Mouse (Mus musculus) heart, adult 2 months (tissue): ENCODE measurements around the gene Cysrt1.

Source experiments
- CTCF ChIP-seq: fragments of 200-600 bp; IDR thresholded peaks from 2 replicates; pipeline ENCODE4 v1.8.1; 2022; ENCODE audit warnings: antibody characterized with exemption, mild to moderate bottlenecking, moderate library complexity
- POLR2A ChIP-seq: fragments of 200-500 bp; IDR thresholded peaks from 2 replicates; pipeline ENCODE4 v1.6.1; 2011; ENCODE audit warnings: mild to moderate bottlenecking, low read depth, low read length, control low read depth; ENCODE audit not compliant: insufficient read depth

- TF ChIP-seq POLR2A (no peak), CTCF (no peak)
These were observed 25.6 kb upstream of the Cysrt1 start for GRCm38 (mm10) chr2:25267746-25268309.
